8 mouse cellular contexts compared by ENCODE assay signal in the genomic region with DNA sequence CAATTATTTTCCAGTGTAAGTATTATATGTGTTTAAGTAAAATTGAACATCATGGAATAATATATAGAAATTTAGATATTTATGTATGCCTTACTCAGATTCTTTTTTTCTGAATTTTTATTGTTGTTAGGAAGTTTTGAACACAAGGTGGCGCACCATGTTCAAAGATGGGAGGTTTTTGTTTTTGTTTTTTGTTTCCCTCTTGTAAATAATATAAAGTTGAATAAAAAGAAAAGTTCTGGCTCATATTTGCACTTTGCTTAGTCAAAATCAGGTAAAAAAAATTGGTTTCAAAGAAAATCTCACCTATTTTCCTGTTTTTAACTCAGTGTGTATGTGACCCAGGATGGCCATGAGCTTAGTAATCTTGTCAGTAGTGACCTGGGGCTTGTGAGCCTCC.
DNase-seq lines count a peak whose midpoint lies in the region; ATAC-seq and TF ChIP-seq lines count a peak whose summit lies in the region.

No protein-coding gene starts in this region.

- no peaks in the 10 kb centered on the region for H3K9me3 ChIP-seq in liver, embryonic 14.5 days (ENCODE audit: control insufficient read depth, low read length)
- no peaks in the 10 kb centered on the region for H3K9me3 ChIP-seq in liver, embryonic 12.5 days (replicated peaks)

- intact Hi-C loops in gastrocnemius, postnatal 36 days (cut with DNase I): loop anchor here (10.0 kb wide), 3 partner anchors 436 to 626 kb away; no protein-coding TSS in a partner anchor

- no peak overlapping the region for H3K27ac ChIP-seq in liver, embryonic 14.5 days
- H3K27ac ChIP-seq in liver, embryonic 12.5 days: no peak overlapping the region

- no peak overlapping the region for H3K9ac ChIP-seq in liver, embryonic 14.5 days (replicated peaks)
- no peak overlapping the region for H3K9ac ChIP-seq in liver, embryonic 12.5 days

- DNase-seq in gastrocnemius, postnatal 10 days: peak; percentile 14
- DNase-seq in gastrocnemius, adult 8-10 months (ENCODE audit: low spot score in 2 of 2): no peak
- DNase-seq in liver, embryonic 14.5 days (ENCODE audit: low read depth in 3 of 3, low spot score in 3 of 3): peak in 1 of 3 experiments; percentile 7
- DNase-seq in MN1 (ENCODE audit: low spot score): peak; percentile 60
- peak; percentile 27 to 37 for DNase-seq in layer of hippocampus, postnatal 10 days (ENCODE audit: low spot score in 2 of 2)
- no peak for DNase-seq in urinary bladder, adult 18-20 months (ENCODE audit: low spot score in 2 of 2)
- DNase-seq in gastrocnemius, postnatal 36 days: no peak

- H3K27me3 ChIP-seq in liver, embryonic 14.5 days (ENCODE audit: control insufficient read depth, insufficient read depth, low read length): no peaks in the 10 kb centered on the region
- no peaks in the 10 kb centered on the region for H3K27me3 ChIP-seq in liver, embryonic 12.5 days (replicated peaks)

- no peak overlapping the region for H3K4me3 ChIP-seq in liver, embryonic 14.5 days (ENCODE audit: insufficient read depth in 1 of 2, low read depth in 2 of 2, low read length in 2 of 2)
- H3K4me3 ChIP-seq in liver, embryonic 12.5 days: no peak overlapping the region

- H3K4me1 ChIP-seq in liver, embryonic 14.5 days (replicated peaks; ENCODE audit: control insufficient read depth in 2 of 2, insufficient read depth in 2 of 2, low read length in 1 of 2): no peaks in the 10 kb centered on the region
- no peaks in the 10 kb centered on the region for H3K4me1 ChIP-seq in liver, embryonic 12.5 days

- TF ChIP-seq EP300 in liver, embryonic 14.5 days (IDR thresholded peaks at IDR 0.05; ENCODE audit: low read depth): no peak

- no peak overlapping the region for H3K4me2 ChIP-seq in liver, embryonic 14.5 days (ENCODE audit: low read depth)
- H3K4me2 ChIP-seq in liver, embryonic 12.5 days: no peak overlapping the region

- H3K36me3 ChIP-seq in liver, embryonic 14.5 days (replicated peaks; ENCODE audit: control insufficient read depth, insufficient read depth, low read depth): no peaks in the 10 kb centered on the region
- 0 out of 2 replicates have a peak, but pooled peaks cover 4% of the 10 kb centered on the region for H3K36me3 ChIP-seq in liver, embryonic 12.5 days

- WGBS in liver, embryonic 14.5 days (ENCODE audit: insufficient replicate concordance): 27% methylated on average over 1 of the region's 1 CpGs
- WGBS in liver, embryonic 12.5 days (ENCODE audit: insufficient replicate concordance): 32% methylated on average over 1 of the region's 1 CpGs

- ATAC-seq in liver, embryonic 14.5 days (ENCODE audit: insufficient read depth): no peak
- no peak for ATAC-seq in liver, embryonic 12.5 days

- peak; percentile 33; the same call in 1 of the 2 replicates for TF ChIP-seq CTCF in liver, embryonic 14.5 days (IDR thresholded peaks at IDR 0.05; ENCODE audit: low read depth)

Comparison
In these comparisons a context has a peak if more than half of its experiments do, and no peak if none do; other contexts are left out.
1. DNase-seq: peak in gastrocnemius, postnatal 10 days (single experiment), MN1 (single experiment) and layer of hippocampus, postnatal 10 days (2 of 2); none in gastrocnemius, adult 8-10 months (0 of 2), urinary bladder, adult 18-20 months (0 of 2) and gastrocnemius, postnatal 36 days (0 of 2).